Mouse (Mus musculus): ENCODE results near the gene Sfxn5.

DNA sequence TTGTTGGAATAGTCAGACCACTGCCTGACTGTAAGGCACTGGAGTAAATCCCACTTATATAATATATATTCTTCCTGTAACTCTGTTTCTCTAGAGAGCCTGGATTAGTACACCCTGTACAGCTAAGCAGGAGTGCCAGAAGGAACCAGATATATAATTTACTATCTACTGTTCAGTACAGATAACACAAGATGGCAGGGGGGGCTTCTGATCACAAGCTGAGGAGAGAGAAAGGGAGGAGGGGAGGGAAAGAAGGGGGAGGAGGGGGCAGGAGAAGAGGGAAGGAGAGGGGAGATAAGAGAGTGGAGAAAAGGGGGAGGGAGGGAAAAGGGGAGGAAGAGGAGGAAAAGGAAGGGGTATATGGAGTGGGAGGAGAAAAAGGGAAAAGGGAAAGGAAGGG, 27.4 kb downstream of the Sfxn5 start:
- TF ChIP-seq POLR2A (IDR thresholded peaks at IDR 0.05; ENCODE audit: borderline replicate concordance, extremely low read depth, insufficient read depth, insufficient read length, poor library complexity, severe bottlenecking) (no peak), CTCF (IDR thresholded peaks at IDR 0.05; ENCODE audit: borderline replicate concordance, extremely low read depth, insufficient read depth, insufficient read length) (no peak)
